Mouse (Mus musculus) myocyte (in vitro differentiated cells): Measurements from ENCODE around the gene Hist1h1a. TPM values are rescaled to one million over a fixed set of nuclear protein-coding genes. Genes with fewer than 3 reads are reported as not detected.

Experiments used
- H3K27me3 ChIP-seq: one replicate; pipeline ENCODE4 v1.6.1; 2011; ENCODE audit not compliant: control insufficient read depth, insufficient read depth, insufficient read length
- H3K36me3 ChIP-seq: one replicate; pipeline ENCODE4 v1.6.1; 2011; ENCODE audit not compliant: control insufficient read depth, insufficient read depth
- H3K4me2 ChIP-seq: one replicate; pipeline ENCODE4 v1.6.1; 2011; ENCODE audit warnings: low read depth, control low read depth
- H3K4me3 ChIP-seq: one replicate; pipeline ENCODE4 v1.5.1; 2011; ENCODE audit warnings: mild to moderate bottlenecking, control low read depth, moderate library complexity
- H3K79me2 ChIP-seq: one replicate; pipeline ENCODE4 v1.6.1; 2011; ENCODE audit not compliant: control insufficient read depth, insufficient read depth
- H3ac ChIP-seq: one replicate; pipeline ENCODE4 v1.6.1; 2011; ENCODE audit not compliant: control insufficient read depth, insufficient read length
- CEBPB ChIP-seq: IDR thresholded peaks from 2 replicates; pipeline ENCODE4 v1.6.1; 2011; ENCODE audit warnings: mild to moderate bottlenecking, moderate library complexity; ENCODE audit not compliant: poor library complexity, insufficient read depth, severe bottlenecking
- E2F4 ChIP-seq: IDR thresholded peaks from one replicate; pipeline ENCODE4 v1.6.1; 2011; ENCODE audit warnings: mild to moderate bottlenecking, control low read depth, moderate library complexity; ENCODE audit not compliant: insufficient read depth
- MAX ChIP-seq: IDR thresholded peaks from one replicate; pipeline ENCODE4 v1.6.1; 2011; ENCODE audit warnings: low read depth, mild to moderate bottlenecking, control low read depth
- MYOD1 ChIP-seq, 3 experiments: IDR thresholded peaks; one replicate each; pipeline ENCODE4 v1.6.1; 2011; ENCODE audit warnings: control low read depth in 2 of 3, low read depth in 2 of 3, mild to moderate bottlenecking in 2 of 3, moderate library complexity in 1 of 3; ENCODE audit not compliant: insufficient read length in 2 of 3, control insufficient read depth in 1 of 3
- MYOG ChIP-seq, 3 experiments: IDR thresholded peaks; one replicate each; pipeline ENCODE4 v1.6.1; 2011; ENCODE audit warnings: control low read depth in 2 of 3, low read depth in 2 of 3, mild to moderate bottlenecking in 2 of 3; ENCODE audit not compliant: insufficient read length in 2 of 3, control insufficient read depth in 1 of 3, insufficient read depth in 1 of 3
- POLR2A ChIP-seq: IDR thresholded peaks from one replicate; pipeline ENCODE4 v1.6.1; 2011; ENCODE audit warnings: low read depth, mild to moderate bottlenecking, control low read depth, moderate library complexity; ENCODE audit not compliant: insufficient read length
- POLR2AphosphoS2 ChIP-seq: IDR thresholded peaks from one replicate; pipeline ENCODE4 v1.6.1; 2011; ENCODE audit warnings: low read depth, control low read depth; ENCODE audit not compliant: insufficient read length
- REST ChIP-seq: IDR thresholded peaks from one replicate; pipeline ENCODE4 v1.6.1; 2011; ENCODE audit warnings: mild to moderate bottlenecking, control low read depth, moderate library complexity; ENCODE audit not compliant: insufficient read depth, insufficient read length
- SRF ChIP-seq: IDR thresholded peaks from one replicate; pipeline ENCODE4 v1.6.1; 2011; ENCODE audit warnings: low read depth; ENCODE audit not compliant: control insufficient read depth, insufficient read length
- TCF12 ChIP-seq: IDR thresholded peaks from one replicate; pipeline ENCODE4 v1.6.1; 2011; ENCODE audit warnings: mild to moderate bottlenecking, control low read depth; ENCODE audit not compliant: poor library complexity, insufficient read depth, severe bottlenecking
- TCF3 ChIP-seq: IDR thresholded peaks from one replicate; pipeline ENCODE4 v1.6.1; 2011; ENCODE audit warnings: low read depth, control low read depth; ENCODE audit not compliant: insufficient read length
- USF1 ChIP-seq: IDR thresholded peaks from one replicate; pipeline ENCODE4 v1.6.1; 2011; ENCODE audit warnings: low read depth, mild to moderate bottlenecking, control low read depth, moderate library complexity
- polyA plus RNA-seq: library from polyadenylated mRNA; unstranded; fragments of >200 nt; fragmentation: generic; extraction: Trizol; gene quantifications from one replicate; pipeline ENCODE4 v1.2.1, GENCODE M21; 2012; ENCODE audit warnings: missing spikeins

Hist1h1a gene
- polyA plus RNA-seq, 1 experiment, result 0.98 TPM

- Histone ChIP-seq H3K4me2 (peak overlapping the region; percentile 85), H3ac (no peak overlapping the region)
Observed at GRCm38 (mm10) chr13:23739922-23740252, 23.6 kb upstream of the Hist1h1a start.

DNA sequence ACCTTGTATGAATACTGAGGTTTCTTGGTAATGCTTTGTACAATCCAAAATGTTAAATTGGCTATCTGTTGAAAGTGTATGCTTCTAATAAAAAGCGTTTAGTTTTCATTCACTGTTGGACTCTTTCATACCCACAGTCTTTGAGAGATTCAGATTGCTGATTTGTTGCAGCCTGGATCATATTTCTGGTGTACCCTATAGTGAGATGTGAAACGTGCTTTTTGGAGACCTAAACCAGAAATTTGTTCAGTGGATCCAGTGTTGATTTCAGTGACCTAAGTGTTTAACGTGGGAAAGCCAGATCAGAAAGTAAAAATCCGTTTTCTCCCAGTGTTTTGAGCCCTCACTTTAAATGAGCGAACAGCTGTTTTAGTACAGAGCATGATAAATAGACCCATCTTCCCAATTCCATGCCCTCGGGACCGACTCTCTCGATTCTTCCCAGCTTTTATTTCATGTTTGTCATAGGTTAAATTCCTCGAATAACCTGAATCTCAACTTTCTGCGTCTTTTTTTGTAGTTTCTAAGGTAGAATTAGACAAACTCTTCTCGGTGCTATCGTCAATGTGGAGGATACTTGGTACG is 23.1 kb upstream of the Hist1h1a start:
- H3K79me2 ChIP-seq, result no peaks in the 10 kb centered on the region
- H3K36me3 ChIP-seq, result no peaks in the 10 kb centered on the region
- H3ac ChIP-seq, result no peak overlapping the region
- TF ChIP-seq MAX, result no peak
- no peak for TF ChIP-seq SRF
- no peaks in the 10 kb centered on the region for H3K27me3 ChIP-seq
- peak overlapping the region; percentile 85 for H3K4me2 ChIP-seq
- H3K4me3 ChIP-seq, result peak overlapping the region; percentile 47

More at GRCm38 (mm10) chr13:23739922-23740252, 23.6 kb upstream of the Hist1h1a start:
- Histone ChIP-seq H3K36me3 (no peaks in the 10 kb centered on the region), H3K4me3 (peak overlapping the region; percentile 47), H3K27me3 (no peaks in the 10 kb centered on the region), H3K79me2 (no peaks in the 10 kb centered on the region)
- TF ChIP-seq POLR2A (peak; percentile 8), POLR2AphosphoS2 (peak; percentile 74), TCF12 (no peak)

DNA sequence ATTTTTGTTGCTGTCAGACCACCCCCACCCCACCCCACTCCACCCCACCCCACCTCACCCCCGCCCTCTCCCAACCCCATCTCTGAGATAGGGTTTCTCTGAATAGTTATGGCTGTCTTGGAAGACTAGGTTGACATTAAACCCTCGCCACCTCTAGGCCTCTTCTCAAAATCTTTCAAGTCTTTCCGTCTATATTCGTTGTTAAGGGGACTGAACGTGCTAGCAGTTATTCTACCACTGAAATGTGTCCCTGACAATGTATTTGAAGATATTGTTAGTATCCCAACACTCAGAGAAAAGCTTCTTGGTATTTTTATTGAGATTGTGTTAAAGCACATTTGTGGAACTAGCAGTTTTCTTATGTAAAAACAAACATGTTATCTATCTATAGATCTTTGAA is 22.6 kb upstream of the Hist1h1a start:
- Histone ChIP-seq H3K36me3 (no peaks in the 10 kb centered on the region), H3K4me3 (peak overlapping the region; percentile 47), H3K27me3 (no peaks in the 10 kb centered on the region), H3K4me2 (peak overlapping the region; percentile 55), H3ac (no peak overlapping the region), H3K79me2 (no peaks in the 10 kb centered on the region)
- no peak for TF ChIP-seq POLR2A
- TF ChIP-seq TCF12, result no peak
- no peak for TF ChIP-seq MAX
- TF ChIP-seq E2F4, result no peak
- TF ChIP-seq TCF3, result no peak
- no peak for TF ChIP-seq CEBPB
- no peak for TF ChIP-seq SRF
- no peak for TF ChIP-seq REST
- no peak for TF ChIP-seq MYOG (IDR thresholded peaks at IDR 0.05; ENCODE audit: control insufficient read depth in 1 of 3, insufficient read depth in 1 of 3, insufficient read length in 2 of 3, low read depth in 2 of 3)
- no peak for TF ChIP-seq MYOD1 (IDR thresholded peaks at IDR 0.05; ENCODE audit: control insufficient read depth in 1 of 3, insufficient read length in 2 of 3, low read depth in 2 of 3)
- no peak for TF ChIP-seq POLR2AphosphoS2
- TF ChIP-seq USF1, result no peak

GRCm38 (mm10) chr13:23742007-23742406 is 21.5 kb upstream of the Hist1h1a start:
- peak overlapping the region; percentile 44 for H3K4me2 ChIP-seq
- no peaks in the 10 kb centered on the region for H3K36me3 ChIP-seq
- no peak for TF ChIP-seq MAX
- no peak for TF ChIP-seq E2F4
- TF ChIP-seq REST, result no peak
- no peak for TF ChIP-seq TCF3
- TF ChIP-seq POLR2A, result no peak
- no peak overlapping the region for H3K4me3 ChIP-seq
- H3ac ChIP-seq, result no peak overlapping the region
- H3K27me3 ChIP-seq, result no peaks in the 10 kb centered on the region
- H3K79me2 ChIP-seq, result no peaks in the 10 kb centered on the region

DNA sequence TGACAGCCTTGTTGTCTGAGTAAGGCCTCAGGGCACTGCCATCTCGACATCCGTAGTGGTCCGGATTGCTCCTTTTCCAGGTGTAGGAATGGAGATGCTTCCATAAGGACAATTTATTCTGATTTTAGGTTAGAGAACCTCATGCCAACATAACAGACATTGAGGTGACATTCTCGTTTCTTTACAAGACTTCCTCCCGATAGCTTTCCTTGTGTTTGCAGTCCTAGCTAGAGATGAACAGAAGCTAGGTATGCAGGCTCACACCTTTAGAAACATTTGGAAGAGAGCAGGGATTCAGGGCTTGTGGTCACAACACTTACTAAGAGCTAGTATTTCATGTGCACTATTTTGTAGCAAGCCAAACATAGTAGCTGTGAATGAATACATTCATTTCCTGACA is 20.3 kb upstream of the Hist1h1a start:
- TF ChIP-seq MAX (no peak), POLR2A (no peak), TCF3 (no peak), SRF (no peak), REST (no peak), POLR2AphosphoS2 (no peak)
- Histone ChIP-seq H3K36me3 (no peaks in the 10 kb centered on the region), H3K4me3 (no peak overlapping the region), H3K79me2 (no peaks in the 10 kb centered on the region), H3ac (no peak overlapping the region), H3K4me2 (no peak overlapping the region), H3K27me3 (no peaks in the 10 kb centered on the region)

- no peaks in the 10 kb centered on the region for H3K27me3 ChIP-seq
- no peaks in the 10 kb centered on the region for H3K79me2 ChIP-seq
- H3ac ChIP-seq, result no peak overlapping the region
- H3K4me3 ChIP-seq, result peak overlapping the region; percentile 19
- H3K36me3 ChIP-seq, result no peaks in the 10 kb centered on the region
- peak overlapping the region; percentile 94 for H3K4me2 ChIP-seq
- no peak for TF ChIP-seq MYOD1 (IDR thresholded peaks at IDR 0.05; ENCODE audit: control insufficient read depth in 1 of 3, insufficient read length in 2 of 3, low read depth in 2 of 3)
- TF ChIP-seq POLR2AphosphoS2, result peak; percentile 10
- no peak for TF ChIP-seq MAX
Observed at GRCm38 (mm10) chr13:23743963-23744362, 19.5 kb upstream of the Hist1h1a start.
